Mouse (Mus musculus) brain, embryonic 14.5 days (tissue): Measurements from ENCODE around the gene Cdca5. TPM values are rescaled to one million over a fixed set of nuclear protein-coding genes. Genes with fewer than 3 reads are reported as not detected.

Experiments
- DNase-seq: peaks from one replicate; pipeline ENCODE4 v3.0.0-alpha.2; 2011; ENCODE audit warnings: low read depth
- CTCF ChIP-seq: fragments of 200-500 bp; IDR thresholded peaks from 2 replicates; pipeline ENCODE4 v1.5.1; 2012; ENCODE audit warnings: inconsistent platforms, mild to moderate bottlenecking, moderate library complexity, borderline replicate concordance; ENCODE audit not compliant: insufficient read depth, insufficient read length; ENCODE audit errors: extremely low read depth
- POLR2A ChIP-seq: fragments of 200-500 bp; IDR thresholded peaks from 2 replicates; pipeline ENCODE4 v1.6.1; 2012; ENCODE audit warnings: mild to moderate bottlenecking, inconsistent platforms, borderline replicate concordance; ENCODE audit not compliant: poor library complexity, insufficient read depth, insufficient read length, severe bottlenecking; ENCODE audit errors: extremely low read depth
- polyA plus RNA-seq: library from polyadenylated mRNA; depleted of rRNA; stranded (reverse); fragments of >200 nt; gene quantifications from 2 replicates; pipeline ENCODE4 v1.2.3, GENCODE M21; 2012; rRNA removed

Cdca5 gene
- polyA plus RNA-seq, 1 experiment: 9.7 TPM

DNA sequence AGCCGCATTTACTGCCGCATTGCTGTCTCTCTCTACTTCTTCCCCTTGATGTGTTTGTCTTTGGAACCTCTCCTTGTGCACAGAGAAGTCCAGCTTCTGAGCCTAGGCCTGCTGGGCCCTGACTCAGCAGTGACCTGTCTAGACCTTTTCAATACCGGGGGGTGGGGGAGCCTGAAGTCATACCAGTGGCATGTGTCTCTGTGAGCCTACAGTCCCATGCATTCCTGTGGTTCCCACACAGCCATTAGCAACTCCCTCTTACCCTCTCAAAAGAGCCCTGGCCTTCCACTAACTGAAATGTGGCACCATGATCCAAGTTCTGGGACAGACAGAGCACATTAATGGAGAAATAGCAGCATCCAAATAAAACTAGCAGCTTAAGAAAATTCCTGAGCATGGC is 51.6 kb downstream of the Cdca5 start:
- TF ChIP-seq POLR2A (no peak), CTCF (no peak)
- no peak for DNase-seq

- no peak for TF ChIP-seq POLR2A
- TF ChIP-seq CTCF: no peak
These were observed 54.9 kb downstream of the Cdca5 start for GRCm38 (mm10) chr19:6139701-6140100.

GRCm38 (mm10) chr19:6140374-6140677 is 55.5 kb downstream of the Cdca5 start:
- DNase-seq: no peak
- TF ChIP-seq CTCF (no peak), POLR2A (no peak)

More at GRCm38 (mm10) chr19:6139701-6140100, 54.9 kb downstream of the Cdca5 start:
- DNase-seq: no peak

GRCm38 (mm10) chr19:6140678-6141393 is 56.1 kb downstream of the Cdca5 start, which contains the start of gene Batf2:
Gene Batf2, plus strand, starts transcription at chr19:6140983.
- TF ChIP-seq CTCF: peak; percentile 87
- peak; percentile 54; the same call in 1 of the 2 replicates for TF ChIP-seq POLR2A
- DNase-seq: peak; percentile 99

- TF ChIP-seq POLR2A: no peak; the same call in 1 of the 2 replicates
- peak; percentile 76 for TF ChIP-seq CTCF
- peak; percentile 97 for DNase-seq
These were observed 56.6 kb downstream of the Cdca5 start, which contains the start of gene Arl2 for GRCm38 (mm10) chr19:6141394-6141749. Gene Arl2, minus strand, starts transcription at chr19:6141548.

Other genes starting within 250 kb of the Cdca5 start
- 18.9 and 21.3 TPM in 2 replicates for gene Frmd8, start 209.7 kb upstream of the Cdca5 start, polyA plus RNA-seq
- gene Slc25a45, start 207.2 kb upstream of the Cdca5 start, polyA plus RNA-seq: 2.6 and 3.5 TPM in 2 replicates
- gene Tigd3, start 190.8 kb upstream of the Cdca5 start, polyA plus RNA-seq: 15.2 and 15.5 TPM in 2 replicates
- 180 and 231 TPM in 2 replicates for gene Dpf2, start 172.0 kb upstream of the Cdca5 start, polyA plus RNA-seq
- 11.7 and 13.7 TPM in 2 replicates for gene Cdc42ep2, start 160.2 kb upstream of the Cdca5 start, polyA plus RNA-seq
- gene Pola2, start 120.8 kb upstream of the Cdca5 start, polyA plus RNA-seq: 33.8 and 56.9 TPM in 2 replicates
- not detected in 2 replicates for gene Slc22a20, start 98.8 kb upstream of the Cdca5 start, polyA plus RNA-seq
- gene Capn1, start 69.1 kb upstream of the Cdca5 start, polyA plus RNA-seq: 5.2 and 7.6 TPM in 2 replicates
- gene Syvn1, start 38.4 kb upstream of the Cdca5 start, polyA plus RNA-seq: 24.6 and 38.8 TPM in 2 replicates
- 46.3 and 50.4 TPM in 2 replicates for gene Mrpl49, start 27.2 kb upstream of the Cdca5 start, polyA plus RNA-seq
- gene Fau, start 27.1 kb upstream of the Cdca5 start, polyA plus RNA-seq: 1,255 and 1,497 TPM in 2 replicates
- gene Znhit2, start 23.8 kb upstream of the Cdca5 start, polyA plus RNA-seq: 36.0 and 46.5 TPM in 2 replicates
- 76.1 and 100 TPM in 2 replicates for gene Tm7sf2, start 16.6 kb upstream of the Cdca5 start, polyA plus RNA-seq
- 95.4 and 109 TPM in 2 replicates for gene Vps51, start 7.8 kb upstream of the Cdca5 start, polyA plus RNA-seq
- gene Tmem262, start 5.0 kb upstream of the Cdca5 start, polyA plus RNA-seq: not detected in 2 replicates
- gene Gm28374, start 2.7 kb upstream of the Cdca5 start, polyA plus RNA-seq: 2.5 and 3.1 TPM in 2 replicates
- 103 and 127 TPM in 2 replicates for gene Zfpl1, start within 50 bp of the Cdca5 start, polyA plus RNA-seq
- 0.15 and 0.25 TPM in 2 replicates for gene AC131692.1, start 9.4 kb downstream of the Cdca5 start, polyA plus RNA-seq
- 1.1 and 2.0 TPM in 2 replicates for gene Naaladl1, start 20.8 kb downstream of the Cdca5 start, polyA plus RNA-seq
- gene Sac3d1, start 33.7 kb downstream of the Cdca5 start, polyA plus RNA-seq: 47.3 and 66.2 TPM in 2 replicates
- 52.3 and 52.4 TPM in 2 replicates for gene Snx15, start 43.3 kb downstream of the Cdca5 start, polyA plus RNA-seq
- gene Batf2, start 56.0 kb downstream of the Cdca5 start, polyA plus RNA-seq: 0.05 TPM in 2 replicates
- gene Arl2, start 56.6 kb downstream of the Cdca5 start, polyA plus RNA-seq: 109 and 144 TPM in 2 replicates
- 0.05 TPM in 1 of 2 replicates, not detected in the other for gene Majin, start 99.4 kb downstream of the Cdca5 start, polyA plus RNA-seq
- 0.22 TPM in 1 of 2 replicates, not detected in the other for gene Gpha2, start 141.4 kb downstream of the Cdca5 start, polyA plus RNA-seq
- gene Ppp2r5b, start 150.9 kb downstream of the Cdca5 start, polyA plus RNA-seq: 121 and 133 TPM in 2 replicates
- 21.8 and 28.9 TPM in 2 replicates for gene Atg2a, start 156.7 kb downstream of the Cdca5 start, polyA plus RNA-seq
- 200 and 212 TPM in 2 replicates for gene Ehd1, start 191.7 kb downstream of the Cdca5 start, polyA plus RNA-seq
- gene Cdc42bpg, start 221.5 kb downstream of the Cdca5 start, polyA plus RNA-seq: 4.4 and 6.5 TPM in 2 replicates
- gene Men1, start 250.0 kb downstream of the Cdca5 start, polyA plus RNA-seq: 105 and 129 TPM in 2 replicates